Mouse (Mus musculus) hindbrain, embryonic 12.5 days (tissue): Measurements from ENCODE around the gene Ifnar1. TPM values are rescaled to one million over a fixed set of nuclear protein-coding genes. Genes with fewer than 3 reads are reported as not detected.

Source experiments
- ATAC-seq: fragments of 200-750 bp; cut with Nextera tagmentation; 2 replicates; pipeline ENCODE4 v1.8.0; 2017; ENCODE audit warnings: moderate TSS enrichment; ENCODE audit not compliant: low FRiP score
- H3K27ac ChIP-seq: fragments of 300-500 bp; sonication (generic); 2 replicates; pipeline ENCODE4 v1.5.1; 2016; ENCODE audit warnings: mild to moderate bottlenecking
- H3K27me3 ChIP-seq: fragments of 300-500 bp; sonication (generic); 2 replicates; pipeline ENCODE4 v1.6.1; 2016; ENCODE audit warnings: mild to moderate bottlenecking
- H3K36me3 ChIP-seq: fragments of 300-500 bp; sonication (generic); 2 replicates; pipeline ENCODE4 v1.6.1; 2016; ENCODE audit warnings: mild to moderate bottlenecking
- H3K4me1 ChIP-seq: fragments of 300-500 bp; sonication (generic); 2 replicates; pipeline ENCODE4 v1.6.1; 2016
- H3K4me2 ChIP-seq: fragments of 300-500 bp; sonication (generic); replicated peaks from 2 replicates; pipeline ENCODE4 v1.6.1; 2016; ENCODE audit warnings: mild to moderate bottlenecking
- H3K4me3 ChIP-seq: fragments of 300-500 bp; sonication (generic); 2 replicates; pipeline ENCODE4 v1.5.1; 2016; ENCODE audit warnings: mild to moderate bottlenecking
- H3K9ac ChIP-seq: fragments of 300-500 bp; sonication (generic); 2 replicates; pipeline ENCODE4 v1.6.1; 2016; ENCODE audit warnings: mild to moderate bottlenecking, moderate library complexity
- H3K9me3 ChIP-seq: fragments of 300-500 bp; sonication (generic); replicated peaks from 2 replicates; pipeline ENCODE4 v1.6.1; 2016; ENCODE audit warnings: mild to moderate bottlenecking
- WGBS: fragments of 180-500 bp; shearing (Covaris S2); methylation state at CpG from one replicate; pipeline ENCODE4 v1.1.7; 2016; 5-methylcytosine and 5-hydroxymethylcytosine counted together
- polyA plus RNA-seq: library from polyadenylated mRNA; unstranded; fragments of >200 nt; fragmentation: Nextera tagmentation; extraction: Ambion mirVana; gene quantifications from 2 replicates; pipeline ENCODE4 v1.2.1, GENCODE M21; 2016

Gene Ifnar1
- polyA plus RNA-seq, 1 experiment from 2014 or later, result 60.7 TPM

- Histone ChIP-seq H3K4me3 (no peak overlapping the region), H3K9ac (no peak overlapping the region), H3K27ac (no peak overlapping the region), H3K4me2 (no peak overlapping the region), H3K9me3 (no peaks in the 10 kb centered on the region), H3K27me3 (no peaks in the 10 kb centered on the region), H3K36me3 (no peaks in the 10 kb centered on the region), H3K4me1 (no peaks in the 10 kb centered on the region)
- no peak for ATAC-seq
- WGBS, result 86% methylated on average over 6 of the region's 6 CpGs
Measured at GRCm38 (mm10) chr16:91534888-91535287, 49.9 kb downstream of the Ifnar1 start.

GRCm38 (mm10) chr16:91536372-91536771 lies 51.3 kb downstream of the Ifnar1 start:
- WGBS, result 88% methylated on average over 6 of the region's 6 CpGs
- no peaks in the 10 kb centered on the region for H3K27me3 ChIP-seq
- peaks cover under 1% of the 10 kb centered on the region; the same call in 1 of the 2 replicates for H3K4me1 ChIP-seq
- no peaks in the 10 kb centered on the region for H3K9me3 ChIP-seq
- H3K36me3 ChIP-seq, result no peaks in the 10 kb centered on the region
- no peak overlapping the region for H3K9ac ChIP-seq
- no peak for ATAC-seq
- no peak overlapping the region for H3K4me2 ChIP-seq
- H3K4me3 ChIP-seq, result no peak overlapping the region
- H3K27ac ChIP-seq, result no peak overlapping the region

- no peak for ATAC-seq
- no peaks in the 10 kb centered on the region for H3K9me3 ChIP-seq
- no peak overlapping the region for H3K27ac ChIP-seq
- H3K36me3 ChIP-seq, result no peaks in the 10 kb centered on the region
- H3K4me3 ChIP-seq, result no peak overlapping the region
- H3K4me2 ChIP-seq, result no peak overlapping the region
- no peaks in the 10 kb centered on the region for H3K27me3 ChIP-seq
- WGBS, result 84% methylated on average over 3 of the region's 3 CpGs
- H3K9ac ChIP-seq, result no peak overlapping the region
- peaks cover 5% of the 10 kb centered on the region; the same call in 1 of the 2 replicates for H3K4me1 ChIP-seq
Measured at GRCm38 (mm10) chr16:91537065-91537464, 52.0 kb downstream of the Ifnar1 start.

- H3K27me3 ChIP-seq, result no peaks in the 10 kb centered on the region
- no peak overlapping the region for H3K9ac ChIP-seq
- no peak overlapping the region for H3K27ac ChIP-seq
- no peak overlapping the region for H3K4me3 ChIP-seq
- no peak for ATAC-seq
- H3K36me3 ChIP-seq, result no peaks in the 10 kb centered on the region
- 72% methylated on average over 6 of the region's 6 CpGs for WGBS
- no peaks in the 10 kb centered on the region for H3K9me3 ChIP-seq
- H3K4me2 ChIP-seq, result no peak overlapping the region
- peaks cover 5% of the 10 kb centered on the region; the same call in 1 of the 2 replicates for H3K4me1 ChIP-seq
Measured at GRCm38 (mm10) chr16:91538051-91538450, 53.0 kb downstream of the Ifnar1 start.

GRCm38 (mm10) chr16:91538513-91538912 lies 53.5 kb downstream of the Ifnar1 start:
- H3K4me2 ChIP-seq, result no peak overlapping the region
- WGBS, result 65% methylated on average over 9 of the region's 9 CpGs
- H3K27ac ChIP-seq, result no peak overlapping the region
- H3K9me3 ChIP-seq, result no peaks in the 10 kb centered on the region
- no peak overlapping the region for H3K4me3 ChIP-seq
- ATAC-seq, result no peak
- H3K4me1 ChIP-seq, result peaks cover 5% of the 10 kb centered on the region; the same call in 1 of the 2 replicates
- no peak overlapping the region for H3K9ac ChIP-seq
- H3K27me3 ChIP-seq, result no peaks in the 10 kb centered on the region
- no peaks in the 10 kb centered on the region for H3K36me3 ChIP-seq

GRCm38 (mm10) chr16:91541573-91542081 lies 56.6 kb downstream of the Ifnar1 start:
- no peaks in the 10 kb centered on the region for H3K27me3 ChIP-seq
- no peak overlapping the region for H3K27ac ChIP-seq
- H3K36me3 ChIP-seq, result no peaks in the 10 kb centered on the region
- no peaks in the 10 kb centered on the region for H3K9me3 ChIP-seq
- peaks cover 9% of the 10 kb centered on the region; the same call in 1 of the 2 replicates for H3K4me1 ChIP-seq
- H3K4me3 ChIP-seq, result no peak overlapping the region
- WGBS, result 43% methylated on average over 10 of the region's 10 CpGs
- no peak overlapping the region for H3K9ac ChIP-seq
- H3K4me2 ChIP-seq, result peak overlapping the region; percentile 32
- 0 out of 2 replicates have a peak, but pooled peaks have one; percentile 54 for ATAC-seq

GRCm38 (mm10) chr16:91543619-91544018 lies 58.6 kb downstream of the Ifnar1 start:
- H3K4me3 ChIP-seq, result no peak overlapping the region
- ATAC-seq, result no peak
- H3K4me2 ChIP-seq, result no peak overlapping the region
- peaks cover 21% of the 10 kb centered on the region for H3K4me1 ChIP-seq
- WGBS, result 100% methylated on average over 1 of the region's 1 CpGs
- no peaks in the 10 kb centered on the region for H3K27me3 ChIP-seq
- H3K36me3 ChIP-seq, result no peaks in the 10 kb centered on the region
- H3K9ac ChIP-seq, result no peak overlapping the region
- H3K27ac ChIP-seq, result no peak overlapping the region
- H3K9me3 ChIP-seq, result no peaks in the 10 kb centered on the region

- Histone ChIP-seq H3K27ac (no peak overlapping the region), H3K36me3 (no peaks in the 10 kb centered on the region), H3K4me2 (no peak overlapping the region), H3K9ac (no peak overlapping the region), H3K9me3 (no peaks in the 10 kb centered on the region), H3K27me3 (no peaks in the 10 kb centered on the region), H3K4me3 (no peak overlapping the region), H3K4me1 (peaks cover 29% of the 10 kb centered on the region)
- ATAC-seq, result no peak
- WGBS, result 72% methylated on average over 10 of the region's 10 CpGs
Measured at GRCm38 (mm10) chr16:91545597-91546281, 60.7 kb downstream of the Ifnar1 start.

GRCm38 (mm10) chr16:91546391-91546835 lies 61.4 kb downstream of the Ifnar1 start:
- Histone ChIP-seq H3K4me1 (peaks cover 29% of the 10 kb centered on the region), H3K27ac (no peak overlapping the region), H3K36me3 (no peaks in the 10 kb centered on the region), H3K9me3 (no peaks in the 10 kb centered on the region), H3K27me3 (no peaks in the 10 kb centered on the region), H3K4me3 (peak overlapping the region; percentile 97), H3K9ac (peak overlapping the region; percentile 98), H3K4me2 (peak overlapping the region; percentile 88)
- 19% methylated on average over 14 of the region's 14 CpGs for WGBS
- peak; percentile 47 for ATAC-seq

- Histone ChIP-seq H3K36me3 (no peaks in the 10 kb centered on the region), H3K4me3 (peak within 1 kb of the TSS; percentile 97), H3K9me3 (no peaks in the 10 kb centered on the region), H3K4me2 (peak within 1 kb of the TSS; percentile 88), H3K27me3 (no peaks in the 10 kb centered on the region), H3K9ac (peak within 1 kb of the TSS; percentile 98), H3K27ac (peak within 1 kb of the TSS; percentile 67; the same call in 1 of the 2 replicates), H3K4me1 (peaks cover 24% of the 10 kb centered on the region)
- ATAC-seq, result peak; percentile 91
- WGBS, result under 1% methylated on average over 63 of the region's 74 CpGs
Measured at GRCm38 (mm10) chr16:91546836-91547741, 62.1 kb downstream of the Ifnar1 start, which contains the start of gene Ifngr2. Ifngr2 (plus strand) TSS chr16:91547072.

GRCm38 (mm10) chr16:91547974-91548373 lies 62.9 kb downstream of the Ifnar1 start:
- Histone ChIP-seq H3K4me2 (peak overlapping the region; percentile 88), H3K9ac (no peak overlapping the region), H3K4me3 (peak overlapping the region; percentile 97), H3K4me1 (peaks cover 24% of the 10 kb centered on the region), H3K36me3 (no peaks in the 10 kb centered on the region), H3K27ac (no peak overlapping the region), H3K9me3 (no peaks in the 10 kb centered on the region), H3K27me3 (peaks cover 2% of the 10 kb centered on the region; the same call in 1 of the 2 replicates)
- no peak for ATAC-seq
- WGBS, result 55% methylated on average over 5 of the region's 5 CpGs

- Histone ChIP-seq H3K4me2 (peak overlapping the region; percentile 17), H3K27ac (no peak overlapping the region), H3K9ac (no peak overlapping the region), H3K36me3 (no peaks in the 10 kb centered on the region), H3K4me1 (peaks cover 27% of the 10 kb centered on the region), H3K4me3 (no peak overlapping the region), H3K9me3 (no peaks in the 10 kb centered on the region), H3K27me3 (peaks cover 3% of the 10 kb centered on the region; the same call in 1 of the 2 replicates)
- WGBS, result 44% methylated on average over 5 of the region's 5 CpGs
- no peak for ATAC-seq
Measured at GRCm38 (mm10) chr16:91548586-91548985, 63.5 kb downstream of the Ifnar1 start.
